Mouse (Mus musculus): ENCODE data around the gene Mfap3. TPM values are rescaled to one million over a fixed set of nuclear protein-coding genes. Genes with fewer than 3 reads are reported as not detected.
"Not testable (repeated sequence)": the region's sequence is repeated elsewhere in the genome, so short reads cannot be mapped to it uniquely, and the experiment has no call there.

Gene Mfap3
- total RNA-seq, 2 experiments from 2014 or later, result 13.3 to 13.7 TPM

DNA sequence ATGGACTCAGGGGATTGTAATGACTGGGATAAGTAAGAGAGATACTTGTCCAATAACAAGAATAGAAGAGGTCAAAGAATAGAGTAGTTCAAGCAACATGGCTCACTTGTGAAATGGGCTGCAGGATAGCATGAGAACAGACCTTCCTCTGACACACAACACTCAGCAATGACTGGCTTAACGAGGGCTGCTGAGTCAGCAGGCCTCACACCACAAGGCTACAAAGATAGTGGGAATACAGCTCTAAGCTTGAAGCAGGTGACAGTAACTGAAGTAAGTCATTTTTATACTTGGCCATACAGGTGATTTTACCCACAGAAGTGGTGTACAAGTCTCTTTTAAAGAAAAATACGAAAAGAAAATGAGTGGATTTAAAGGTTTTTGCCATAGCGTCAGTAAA lies 7.4 kb downstream of the Mfap3 start:
- no peak for DNase-seq (ENCODE audit: low spot score)
- intact Hi-C loops (cut with DNase I), result no loop called here

DNA sequence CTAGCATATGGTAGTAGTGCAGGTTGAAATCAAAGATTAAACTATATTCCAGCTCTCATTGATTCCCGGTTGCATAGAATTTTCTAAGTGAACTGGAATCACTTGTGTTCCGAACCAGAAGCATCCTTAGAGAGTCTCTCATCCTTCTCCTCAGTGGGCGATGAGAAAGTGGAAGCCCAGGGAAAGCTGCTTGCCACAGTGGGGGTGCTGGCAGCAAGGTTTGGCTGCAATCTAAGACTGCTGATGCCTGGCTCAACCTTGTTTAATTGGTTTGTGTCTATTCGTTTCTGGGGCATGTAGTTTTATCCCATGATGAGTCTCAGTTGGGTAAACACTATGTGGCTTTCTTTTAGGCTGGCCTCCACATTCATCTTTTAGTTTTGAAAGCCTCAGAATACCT lies 9.0 kb downstream of the Mfap3 start:
- intact Hi-C loops (cut with DNase I), result no loop called here
- DNase-seq (ENCODE audit: low spot score), result no peak

DNA sequence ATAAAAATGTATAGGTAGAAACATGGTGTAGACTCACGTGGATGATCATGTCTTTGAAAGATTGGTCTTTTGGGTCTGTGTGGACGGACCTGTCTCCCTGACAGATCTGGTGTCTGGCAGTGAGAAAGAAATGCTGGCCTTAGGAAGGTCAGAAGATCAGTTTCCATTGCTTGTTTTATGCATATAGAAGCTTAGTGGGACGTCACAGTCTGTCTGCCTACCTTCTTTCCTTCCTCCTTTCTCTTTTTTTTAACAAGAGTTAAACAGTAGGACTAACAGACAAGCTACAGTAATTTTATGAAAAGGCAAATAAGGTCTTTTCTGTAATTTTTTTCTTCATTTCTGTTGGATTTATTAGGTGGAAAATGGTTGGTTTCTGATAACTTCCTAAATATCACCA lies 10.6 kb downstream of the Mfap3 start:
- intact Hi-C loops (cut with DNase I), result no loop called here
- no peak for DNase-seq (ENCODE audit: low spot score)

DNA sequence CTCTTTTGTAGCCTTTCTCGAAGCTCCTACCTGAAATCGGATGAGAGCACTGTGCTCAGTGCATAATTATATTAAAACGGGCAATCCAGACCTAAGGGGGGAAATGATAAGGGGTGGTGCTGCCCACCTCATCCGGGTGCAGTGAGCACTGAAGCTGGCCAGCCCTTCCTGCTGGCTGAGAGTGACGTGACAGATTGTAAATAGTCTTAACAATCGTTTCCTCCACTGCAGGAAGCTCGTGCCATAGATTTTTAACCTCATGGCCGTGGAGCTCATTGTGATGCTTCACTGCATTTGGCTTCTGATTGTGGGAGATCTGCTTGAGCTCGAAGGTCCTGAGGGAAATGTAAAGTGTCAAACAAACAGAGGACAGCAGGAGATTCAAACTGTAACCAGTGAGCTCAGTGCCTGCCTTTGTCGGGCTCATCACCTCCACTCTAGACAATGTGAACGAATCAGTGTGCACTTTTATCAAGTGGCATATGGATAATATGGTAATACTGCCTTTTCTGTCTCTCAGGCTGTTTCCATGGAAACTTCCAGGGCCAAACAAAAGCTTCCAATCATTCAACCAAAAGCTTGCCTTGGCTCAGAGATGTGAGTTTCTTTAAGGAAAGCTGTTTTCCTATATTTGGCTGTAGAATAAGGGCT lies 13.0 kb downstream of the Mfap3 start:
- no peak for DNase-seq (ENCODE audit: low spot score)
- intact Hi-C loops (cut with DNase I), result no loop called here

DNA sequence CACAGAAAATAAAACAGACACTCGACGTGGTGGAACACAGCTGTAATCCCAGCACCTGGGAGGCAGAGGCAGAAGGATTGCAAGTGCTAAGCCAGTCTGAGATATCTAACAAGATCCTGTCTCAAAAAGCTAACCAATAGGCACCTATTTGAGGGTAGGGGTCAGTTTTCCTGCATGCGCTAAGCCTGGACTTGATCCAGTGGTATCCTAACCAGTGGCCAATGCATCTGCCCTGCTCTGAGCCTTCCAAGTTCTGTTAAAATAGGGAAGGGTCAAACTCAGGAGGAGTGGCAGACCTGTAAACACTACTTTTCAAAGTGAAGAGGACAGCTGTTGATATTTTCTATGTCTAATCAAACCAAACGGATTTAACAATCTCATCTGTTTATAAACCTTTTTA lies 13.8 kb downstream of the Mfap3 start:
- intact Hi-C loops (cut with DNase I), result no loop called here

DNA sequence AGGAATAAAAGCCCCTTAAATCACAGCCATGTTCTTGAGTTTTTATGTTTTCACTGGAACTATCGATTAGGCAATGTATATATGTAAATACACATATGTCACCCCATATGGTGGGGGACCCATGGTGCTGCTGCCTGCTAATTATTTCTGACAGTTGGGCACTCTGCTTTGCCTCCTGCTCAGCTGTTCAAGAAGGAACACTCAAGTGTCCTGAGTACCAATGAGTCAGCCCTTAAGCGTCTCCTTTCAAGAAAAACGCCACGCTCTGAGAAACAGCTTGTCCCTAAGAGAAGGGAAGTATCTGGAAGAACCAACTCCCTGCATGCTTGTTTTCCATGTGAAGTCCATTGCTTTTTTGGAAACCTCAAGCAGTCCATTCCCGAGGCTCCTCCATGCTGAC lies 17.4 kb downstream of the Mfap3 start:
- no peak for DNase-seq (ENCODE audit: low spot score)
- intact Hi-C loops (cut with DNase I), result no loop called here

More for the DNA sequence above, 13.8 kb downstream of the Mfap3 start:
- DNase-seq (ENCODE audit: low spot score), result no peak

DNA sequence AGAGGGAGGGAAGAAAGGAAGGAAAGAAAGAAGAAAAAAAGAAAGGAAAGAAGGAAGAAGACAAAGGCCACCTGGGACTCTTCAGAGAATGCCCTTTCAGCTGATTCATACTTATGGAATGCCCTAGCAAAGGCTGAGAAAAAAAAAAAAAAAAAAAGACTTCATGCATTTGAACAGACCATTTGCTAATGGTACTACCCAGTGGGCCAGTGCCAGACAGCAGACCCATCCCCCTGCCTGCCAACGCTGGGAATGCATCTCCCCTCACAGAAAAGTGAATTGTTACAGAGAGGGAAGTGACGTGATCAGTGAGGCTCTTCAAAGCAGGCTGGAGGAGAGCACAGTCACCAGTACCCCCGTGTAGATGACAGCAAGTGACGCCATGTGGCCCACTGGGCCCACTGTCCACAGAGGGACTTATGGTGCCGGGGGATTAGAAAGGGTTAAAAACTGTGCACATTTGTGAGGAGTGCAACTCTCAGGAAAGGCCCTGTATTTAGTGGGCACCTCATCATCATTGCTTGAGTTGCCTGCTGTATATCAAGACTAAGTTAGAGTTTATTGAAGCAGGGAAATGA lies 21.5 kb downstream of the Mfap3 start:
- intact Hi-C loops (cut with DNase I), result no loop called here
- DNase-seq (ENCODE audit: low spot score), result no peak

DNA sequence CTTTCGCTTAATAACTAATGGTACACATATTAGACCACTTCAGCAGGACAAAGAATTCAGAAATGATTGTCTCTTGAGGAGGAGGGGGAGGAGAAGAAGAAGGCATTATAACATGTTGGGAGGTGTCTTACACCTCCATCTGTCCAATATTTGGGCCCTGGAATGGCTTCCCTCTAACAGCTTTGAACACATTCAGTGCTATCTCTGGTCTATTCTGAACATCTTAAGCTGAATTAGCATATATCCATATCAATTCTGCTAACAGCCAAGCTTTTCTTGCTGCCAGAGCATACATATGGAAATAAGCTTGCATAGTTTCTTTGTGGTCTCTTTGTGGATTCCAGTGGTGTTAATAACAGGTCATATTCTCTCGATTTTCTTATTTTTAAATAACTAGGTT lies 22.2 kb downstream of the Mfap3 start:
- DNase-seq (ENCODE audit: low spot score), result no peak
- intact Hi-C loops (cut with DNase I), result no loop called here

DNA sequence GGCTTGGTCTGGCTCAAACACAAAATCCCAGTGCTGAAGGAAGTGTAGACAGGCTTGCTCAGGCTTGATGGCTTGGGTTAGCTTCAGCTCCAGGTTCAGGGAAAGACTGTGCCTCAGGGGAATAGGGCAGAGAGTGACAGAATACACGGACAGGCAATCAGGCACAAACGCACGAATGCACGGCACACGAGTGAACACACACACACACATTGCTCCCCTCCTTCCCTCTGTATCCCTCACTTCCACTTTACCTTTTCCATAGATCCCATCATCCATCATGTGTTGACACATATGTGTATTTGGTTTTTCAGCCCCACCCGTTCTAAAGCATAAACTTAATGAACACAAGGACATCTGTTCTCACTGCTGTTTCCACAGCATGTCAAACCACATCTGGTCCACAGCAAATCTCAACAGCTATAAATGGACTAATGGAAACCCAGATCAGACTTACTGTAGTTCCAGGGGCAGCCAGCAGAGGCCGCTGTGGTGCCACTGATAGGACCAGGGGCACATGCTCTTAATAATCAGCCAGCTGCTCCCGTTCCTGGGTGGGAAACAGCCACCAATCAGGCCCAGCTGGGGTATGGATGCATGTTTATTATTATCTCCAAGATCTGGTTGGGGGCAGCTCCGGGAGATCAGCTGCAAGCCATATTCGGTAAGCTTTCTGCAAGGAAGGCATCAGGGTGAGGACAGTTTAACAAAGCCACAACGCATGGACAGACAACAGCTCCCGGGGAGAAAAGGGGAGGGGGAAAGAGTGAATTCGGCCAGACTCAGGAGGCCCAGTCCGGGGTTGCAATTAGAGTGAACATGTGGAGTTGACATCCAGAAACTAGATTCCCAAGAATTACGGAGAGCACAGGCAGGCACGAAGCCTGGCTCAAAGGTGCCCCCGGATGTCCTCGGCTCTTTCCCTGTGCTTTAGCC lies 30.4 kb downstream of the Mfap3 start:
- DNase-seq (ENCODE audit: low spot score), result peak; percentile 26
- intact Hi-C loops (cut with DNase I), result loop anchor here (1.0 to 5.0 kb wide), 4 partner anchors 68 to 383 kb away; no protein-coding TSS in a partner anchor

DNA sequence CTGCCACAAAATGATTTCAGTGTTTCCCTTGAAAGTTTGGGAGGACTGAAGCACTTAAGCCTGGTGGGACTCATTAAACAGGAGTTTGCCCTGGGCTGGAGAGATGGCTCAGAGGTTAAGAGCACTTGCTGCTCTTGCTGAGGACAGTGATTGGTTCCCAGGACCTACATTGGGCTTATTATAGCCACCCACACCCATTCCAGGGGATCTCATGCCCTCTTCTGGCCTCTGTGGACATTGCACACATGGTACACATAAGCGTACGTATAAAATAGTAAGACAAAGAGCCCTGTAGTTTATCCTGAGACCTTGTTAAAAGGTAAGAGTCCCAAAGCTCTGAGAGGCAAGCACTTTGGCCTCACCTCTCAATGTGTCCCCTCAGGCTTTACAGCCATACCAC lies 31.8 kb downstream of the Mfap3 start:
- no peak for DNase-seq (ENCODE audit: low spot score)
- intact Hi-C loops (cut with DNase I), result no loop called here

DNA sequence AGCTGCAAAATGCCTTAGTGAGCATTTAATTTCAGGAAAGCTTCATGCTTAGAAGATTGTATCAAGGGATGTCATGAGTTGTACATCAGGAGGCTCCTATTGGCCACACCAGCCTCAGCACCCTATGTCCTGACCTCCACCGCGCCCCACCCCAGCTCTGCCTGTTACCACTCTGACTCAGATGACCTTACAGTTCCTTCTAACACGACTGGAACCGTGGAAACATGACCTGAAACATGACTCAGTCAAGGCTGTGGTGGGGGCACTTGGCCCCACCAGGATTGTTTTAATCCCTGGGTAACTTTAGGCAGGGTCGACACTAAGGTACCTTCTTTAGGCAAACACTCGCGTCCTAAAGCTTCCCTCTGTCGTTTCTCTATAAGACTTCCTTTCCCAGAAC lies 32.6 kb downstream of the Mfap3 start:
- DNase-seq (ENCODE audit: low spot score), result no peak
- intact Hi-C loops (cut with DNase I), result no loop called here

DNA sequence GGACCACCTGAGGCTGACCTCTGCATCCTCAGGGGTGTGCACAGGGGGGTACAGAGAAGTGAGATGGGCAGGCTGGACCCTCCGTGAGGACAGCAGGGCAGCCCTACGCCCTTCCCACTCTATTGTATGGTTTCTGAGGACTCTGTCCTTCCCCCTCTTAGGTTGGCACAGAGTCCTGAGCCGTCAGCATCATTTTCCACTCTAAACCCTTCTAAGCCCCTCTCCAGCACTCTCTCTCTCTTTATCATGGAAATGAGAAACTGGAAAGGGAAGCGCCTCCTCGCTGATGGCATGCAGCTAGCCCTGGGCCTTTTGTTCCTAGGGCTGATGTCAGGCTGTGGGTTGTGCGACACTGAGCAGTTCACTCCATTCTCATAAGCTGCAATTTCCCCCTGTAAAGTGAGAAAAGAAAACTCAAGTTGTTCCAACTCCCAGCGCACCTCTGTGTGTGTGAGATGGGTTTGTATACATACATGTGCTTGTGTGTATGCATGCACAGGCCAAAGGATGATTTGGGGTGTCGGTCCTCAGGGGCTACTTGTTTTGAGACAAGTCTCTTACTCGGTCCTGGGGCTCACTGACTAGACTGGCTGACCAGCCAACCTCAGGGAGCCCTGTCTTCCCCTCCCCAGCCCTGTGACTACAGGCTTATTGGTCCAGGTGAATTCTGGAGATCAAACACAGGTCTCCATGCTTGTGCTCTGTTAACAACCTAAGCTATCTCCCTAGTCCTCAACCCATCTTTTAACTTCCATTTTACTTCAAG lies 34.7 kb downstream of the Mfap3 start:
- no peak for DNase-seq (ENCODE audit: low spot score)
- intact Hi-C loops (cut with DNase I), result no loop called here

DNA sequence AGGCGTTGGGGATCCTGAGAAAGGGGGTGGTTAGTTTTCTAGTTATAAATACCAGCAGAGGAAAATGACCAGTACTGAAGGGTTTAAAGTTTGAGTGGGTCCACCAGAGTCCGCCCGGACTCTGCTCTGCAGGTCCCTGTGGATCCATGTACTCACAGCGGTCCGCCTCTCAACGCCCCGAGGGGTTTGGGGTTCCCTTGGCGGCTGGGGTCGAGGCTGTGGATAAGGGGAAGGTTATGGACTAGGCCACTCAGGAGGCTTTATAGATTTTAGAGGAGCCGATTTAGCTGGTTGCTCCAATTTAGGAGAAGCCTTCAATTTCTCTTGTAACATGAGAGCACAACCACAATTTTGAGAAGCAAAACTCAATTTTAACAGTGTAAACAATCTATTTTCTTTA lies 39.5 kb downstream of the Mfap3 start:
- intact Hi-C loops (cut with DNase I); DNase-seq (ENCODE audit: low spot score): not testable (repeated sequence)

DNA sequence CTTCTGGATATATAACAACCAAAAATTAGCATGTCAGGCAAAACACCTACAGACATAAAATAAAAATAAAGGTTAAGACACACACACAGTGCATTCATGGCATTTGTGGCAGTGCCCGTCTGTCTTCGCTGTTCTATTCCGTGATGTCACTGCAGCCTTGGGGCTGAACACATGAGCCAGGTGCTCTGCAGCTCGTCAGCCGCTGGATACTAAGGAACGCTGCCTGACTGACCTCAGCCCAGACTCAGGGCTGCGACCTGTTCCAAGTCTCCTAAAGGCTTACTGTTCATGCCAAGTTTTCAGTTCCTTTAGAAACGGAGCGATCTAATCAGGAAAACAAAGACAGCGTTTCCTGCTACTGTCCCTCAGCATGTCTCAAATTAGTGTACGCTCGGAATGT lies 46.1 kb downstream of the Mfap3 start:
- no peak for DNase-seq (ENCODE audit: low spot score)
- intact Hi-C loops (cut with DNase I), result no loop called here

DNA sequence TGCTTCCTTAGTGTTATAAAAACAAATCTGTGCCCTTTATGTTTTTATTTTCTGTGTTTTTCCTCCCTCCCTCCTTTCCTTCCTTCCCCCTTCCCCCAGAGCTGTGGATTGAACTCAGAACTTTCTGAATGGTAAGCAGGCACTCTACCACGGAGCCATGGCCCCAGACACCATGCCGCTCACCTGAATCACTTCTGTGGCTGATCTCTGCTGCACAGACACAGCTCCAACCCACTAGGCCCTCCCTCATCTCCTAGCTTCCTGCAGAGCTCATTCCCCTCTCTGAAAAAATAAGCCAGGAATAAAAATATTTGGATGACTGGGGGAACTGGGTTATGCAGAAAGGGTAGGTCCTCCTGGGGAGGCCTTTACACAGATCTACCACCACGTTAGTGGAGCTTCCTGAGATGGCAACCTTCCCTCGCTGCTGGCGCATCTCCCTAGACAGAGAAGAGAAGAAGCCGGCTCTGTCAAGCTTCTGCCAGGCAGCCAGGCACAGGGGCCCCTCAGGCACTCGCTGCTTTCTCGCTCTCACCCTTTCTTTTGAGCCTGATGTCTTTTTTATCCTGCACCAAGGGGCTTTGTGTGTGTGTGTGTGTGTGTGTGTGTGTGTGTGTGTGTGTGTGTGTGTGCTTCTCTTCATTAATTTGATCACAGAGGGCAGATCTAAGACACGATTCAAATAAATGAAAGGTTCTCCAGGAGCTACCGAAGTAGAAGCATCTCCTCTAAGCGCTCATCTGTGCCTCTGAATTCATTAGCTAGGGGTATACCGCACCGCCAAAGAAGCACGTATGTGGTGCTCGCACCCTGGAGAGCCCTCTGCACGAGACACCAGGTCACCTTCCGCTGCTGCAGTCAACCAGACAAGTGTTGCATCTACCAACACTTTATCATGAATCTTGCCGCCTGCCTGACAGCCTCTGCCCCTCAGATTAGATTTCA lies 47.9 kb downstream of the Mfap3 start:
- no peak for DNase-seq (ENCODE audit: low spot score)
- intact Hi-C loops (cut with DNase I), result no loop called here

DNA sequence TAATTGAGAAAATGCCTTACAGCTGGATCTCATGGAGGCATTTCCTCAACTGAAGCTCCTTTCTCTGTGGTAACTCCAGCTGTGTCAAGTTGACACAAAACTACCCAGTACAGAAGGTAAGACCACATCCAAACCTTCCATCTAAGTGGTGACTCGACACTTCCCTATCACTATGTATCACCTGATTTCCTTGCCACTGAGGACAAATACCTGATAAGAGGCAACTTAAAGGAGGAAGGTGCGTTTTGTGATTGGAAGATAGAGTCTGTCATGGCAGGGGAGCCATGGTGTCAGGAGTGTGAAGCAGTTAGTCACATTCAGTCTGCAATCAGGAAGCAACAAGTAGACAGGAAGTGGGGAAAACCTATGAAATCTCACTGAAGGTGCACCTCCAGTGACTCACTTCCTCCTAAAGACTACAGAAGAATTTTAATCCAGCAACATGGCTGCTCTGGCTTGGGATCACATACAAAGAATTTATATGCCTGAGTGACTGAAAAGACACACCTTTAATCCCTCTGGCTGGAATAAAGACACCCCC lies 50.6 kb downstream of the Mfap3 start:
- DNase-seq (ENCODE audit: low spot score), result no peak
- intact Hi-C loops (cut with DNase I), result no loop called here

DNA sequence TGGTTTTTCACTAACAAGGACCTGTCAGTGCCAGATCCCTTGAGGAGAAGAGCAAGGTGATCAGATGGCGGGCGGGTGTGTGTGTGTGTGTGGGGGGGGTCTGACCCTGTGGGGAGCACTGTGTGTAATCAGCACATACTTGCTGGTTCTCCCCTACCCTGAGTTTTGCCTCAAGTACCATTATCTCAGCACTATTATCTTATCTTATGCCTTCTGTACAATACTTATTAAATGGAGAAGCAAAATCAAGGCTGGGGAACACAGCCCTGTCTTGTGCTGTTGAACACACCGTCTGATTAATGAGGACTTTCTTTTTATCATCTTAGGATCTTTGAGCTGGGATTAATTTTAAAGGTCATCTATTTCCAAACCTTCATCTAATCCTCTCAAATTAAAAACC lies 52.6 kb downstream of the Mfap3 start:
- intact Hi-C loops (cut with DNase I), result no loop called here

DNA sequence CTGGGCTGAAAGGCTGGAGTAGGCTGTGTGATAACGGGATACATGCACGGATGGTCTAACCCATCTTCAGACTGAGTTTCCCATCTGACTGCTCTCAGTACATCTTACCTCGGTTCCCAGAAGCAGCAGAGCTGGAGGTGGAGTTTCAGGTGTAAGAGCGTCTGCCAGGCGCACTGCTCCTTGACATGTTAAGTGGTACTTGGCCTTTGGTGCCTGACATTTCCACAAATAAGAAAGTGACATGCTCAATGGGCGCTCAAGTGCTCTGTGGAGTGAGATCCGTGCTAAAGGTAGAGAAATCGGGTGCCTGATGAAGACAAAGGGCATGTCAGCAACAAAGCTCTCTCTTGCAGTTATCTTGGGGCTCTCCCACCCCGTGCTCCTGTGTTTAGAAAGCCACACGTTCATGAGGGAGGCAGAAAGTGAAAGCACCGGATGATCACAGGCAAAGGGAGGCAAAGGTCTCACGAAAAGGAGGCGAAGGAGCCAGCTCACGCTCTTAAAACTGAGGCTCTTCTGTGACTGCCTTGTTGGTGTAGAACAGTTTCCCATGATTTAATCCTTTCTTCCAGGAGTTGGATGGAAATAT lies 55.3 kb downstream of the Mfap3 start:
- intact Hi-C loops (cut with DNase I), result no loop called here

More for the DNA sequence above, 52.6 kb downstream of the Mfap3 start:
- no peak for DNase-seq (ENCODE audit: low spot score)

More for the DNA sequence above, 55.3 kb downstream of the Mfap3 start:
- DNase-seq (ENCODE audit: low spot score), result no peak

Data from heart, postnatal 25 days (tissue).